Mouse (Mus musculus) embryo, embryonic 10.5 days (tissue): ENCODE results near the gene Tmprss3.

Experiments used
- DNase-seq: peaks from one replicate; pipeline ENCODE4 v3.0.0-alpha.2; 2015; ENCODE audit warnings: low spot score

Tmprss3 gene

DNA sequence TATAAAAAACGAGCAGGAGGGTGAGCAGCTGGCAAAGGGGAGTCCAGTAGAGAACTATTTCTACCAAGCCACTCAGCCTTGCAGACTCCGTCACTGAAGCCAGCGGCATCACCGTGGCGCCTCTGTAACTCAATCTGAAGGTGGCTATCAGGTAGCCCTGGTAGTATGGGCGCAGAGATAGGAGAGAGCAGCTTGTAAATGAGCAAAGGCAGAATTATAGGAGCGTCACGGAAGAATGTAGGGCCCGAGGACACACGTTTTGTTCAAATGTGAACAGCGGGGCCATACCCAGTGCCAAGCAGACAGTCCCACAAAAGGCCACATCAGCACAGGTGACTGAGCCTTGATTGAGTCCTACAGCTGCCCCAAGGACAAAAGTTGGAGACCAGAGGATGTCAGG, at the start of gene Tmprss3:
Tmprss3 (minus strand) TSS at position 101 of the 400 bp plus-strand sequence.
- no peak for DNase-seq

DNA sequence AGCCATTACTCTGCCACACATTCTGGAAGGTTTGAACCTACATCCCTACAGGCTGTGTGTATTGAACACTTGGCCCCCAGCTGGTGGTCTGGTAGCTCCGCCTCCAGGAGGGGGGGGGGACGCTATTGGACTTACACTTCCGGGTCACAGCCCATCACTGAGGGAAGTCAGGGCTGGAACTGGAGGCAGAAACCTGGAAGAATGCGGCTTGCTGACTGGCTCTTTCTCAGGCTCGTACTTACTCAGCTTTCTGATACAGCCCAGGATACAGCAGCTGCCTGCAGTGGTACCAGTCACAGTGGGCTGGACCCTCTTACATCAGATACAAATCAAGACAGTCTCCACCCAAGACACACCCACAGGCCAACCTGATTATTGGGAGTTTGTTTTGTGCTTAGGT, 48.4 kb upstream of the Tmprss3 start:
- DNase-seq = no peak

DNA sequence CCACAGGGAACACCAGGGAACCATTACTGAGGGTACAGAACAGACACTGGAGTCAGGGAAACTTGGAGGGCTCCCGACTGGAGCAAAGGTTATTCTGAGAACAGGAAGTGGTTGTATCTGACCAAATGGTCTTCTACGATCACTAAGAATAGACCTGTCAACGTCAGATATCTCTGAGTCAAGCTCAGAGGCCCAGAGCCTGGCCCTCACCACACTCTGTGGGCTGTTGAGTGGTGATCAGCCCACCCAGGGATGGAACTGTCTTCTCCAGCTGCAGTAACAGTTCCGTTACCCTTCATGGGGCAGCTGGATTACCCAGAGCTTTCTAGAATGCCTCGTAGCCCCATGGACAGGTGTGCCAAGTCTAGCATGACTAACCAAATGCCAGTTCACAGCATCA, 46.5 kb upstream of the Tmprss3 start:
- no peak for DNase-seq

GRCm38 (mm10) chr17:31242764-31243163, 44.0 kb upstream of the Tmprss3 start:
- no peak for DNase-seq

DNA sequence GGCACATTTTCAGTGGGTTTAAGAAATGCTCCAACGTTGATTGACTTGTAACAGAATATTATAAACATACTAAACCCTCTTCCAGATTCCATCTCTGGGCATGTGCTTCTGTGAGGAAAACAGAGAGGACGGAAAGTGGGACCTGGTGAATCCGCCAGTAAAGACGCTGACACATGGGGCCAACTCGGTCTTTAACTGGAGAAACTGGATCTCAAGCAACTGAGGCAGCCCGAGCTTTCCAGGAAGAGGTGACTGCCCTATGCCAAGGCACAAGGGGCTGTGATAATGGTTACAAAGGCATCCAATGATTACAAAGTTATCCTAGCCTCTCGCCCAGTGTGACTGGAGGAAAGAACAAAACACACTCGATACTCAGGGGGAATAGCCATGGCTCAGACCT, 42.4 kb upstream of the Tmprss3 start:
- DNase-seq = no peak

- DNase-seq = no peak
Measured at GRCm38 (mm10) chr17:31238234-31239020, 39.6 kb upstream of the Tmprss3 start.

DNA sequence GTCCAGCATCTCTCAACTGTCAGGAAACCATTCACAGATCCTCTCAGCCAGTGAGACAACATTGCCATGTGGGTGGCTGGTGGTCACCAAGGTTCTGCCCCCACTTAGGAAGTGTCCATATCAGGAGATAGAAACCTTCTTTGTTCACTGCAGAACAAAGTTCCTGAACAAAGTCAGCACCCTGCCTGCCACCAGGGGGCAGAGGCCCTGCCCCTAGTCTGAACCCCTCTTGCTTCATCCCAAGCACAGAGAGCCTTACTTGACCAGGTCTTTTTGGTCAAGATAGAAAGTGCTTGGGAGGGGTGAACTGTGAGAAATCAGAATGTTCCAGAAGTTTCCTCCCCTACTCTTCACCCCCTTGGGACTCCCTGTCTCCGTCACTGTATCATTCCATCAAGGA, 37.1 kb upstream of the Tmprss3 start:
- no peak for DNase-seq

DNA sequence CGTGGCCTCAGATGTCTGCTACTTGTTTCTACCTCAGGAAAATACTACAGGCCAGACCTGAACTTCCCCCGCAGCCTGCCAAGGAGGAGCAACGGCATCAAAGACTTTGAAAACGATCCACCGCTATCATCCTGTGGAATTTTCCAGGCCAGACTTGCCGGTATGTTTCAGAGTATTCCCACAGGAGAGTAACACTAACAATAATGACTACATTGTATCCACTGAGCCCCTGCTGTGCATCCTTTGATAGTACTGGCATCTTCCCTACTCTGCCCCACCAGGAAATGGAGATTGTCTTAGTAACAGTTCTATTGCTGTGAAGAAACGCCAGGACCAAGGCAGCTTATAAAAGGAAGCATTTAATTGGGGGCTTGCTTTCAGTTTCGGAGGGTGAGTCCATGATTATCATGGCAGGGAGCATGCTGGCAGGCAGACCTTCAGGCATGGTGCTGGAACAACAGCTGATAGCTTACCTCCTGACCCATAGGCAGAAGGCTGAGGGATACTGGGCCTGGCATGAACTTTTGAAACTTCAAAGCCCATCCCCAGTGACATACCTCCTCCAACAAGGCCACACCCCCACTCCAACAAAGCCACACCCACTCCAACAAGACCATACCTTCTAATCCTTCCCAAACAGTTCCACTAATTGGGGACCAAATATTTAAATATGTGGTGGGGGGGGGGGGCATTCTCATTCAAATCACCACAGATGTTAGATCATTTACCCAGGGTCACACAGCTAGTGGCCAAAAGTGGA, 33.7 kb upstream of the Tmprss3 start:
- DNase-seq = no peak

GRCm38 (mm10) chr17:31231780-31232179, 33.0 kb upstream of the Tmprss3 start:
- no peak for DNase-seq

DNA sequence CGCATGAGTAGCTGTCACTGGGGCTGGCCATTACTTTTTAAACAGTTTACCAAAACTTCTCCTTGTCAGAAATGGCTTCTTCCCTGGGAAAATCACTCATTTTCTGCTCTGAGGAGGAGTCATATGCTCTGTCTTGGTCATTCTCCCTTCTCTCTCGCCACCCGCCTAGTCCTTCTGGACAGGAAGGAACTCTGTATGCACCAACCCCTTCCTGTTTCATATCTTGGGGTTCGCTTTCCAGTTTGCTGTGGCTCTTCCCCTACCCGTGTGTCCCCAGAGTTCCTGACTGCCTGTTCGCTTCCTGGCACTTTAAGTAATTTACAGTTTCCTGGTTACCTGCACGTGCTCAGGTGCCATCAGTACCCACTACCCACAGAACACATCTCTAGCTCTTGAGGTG, 28.2 kb upstream of the Tmprss3 start:
- no peak for DNase-seq

GRCm38 (mm10) chr17:31226368-31226767, 27.6 kb upstream of the Tmprss3 start:
- DNase-seq = no peak

DNA sequence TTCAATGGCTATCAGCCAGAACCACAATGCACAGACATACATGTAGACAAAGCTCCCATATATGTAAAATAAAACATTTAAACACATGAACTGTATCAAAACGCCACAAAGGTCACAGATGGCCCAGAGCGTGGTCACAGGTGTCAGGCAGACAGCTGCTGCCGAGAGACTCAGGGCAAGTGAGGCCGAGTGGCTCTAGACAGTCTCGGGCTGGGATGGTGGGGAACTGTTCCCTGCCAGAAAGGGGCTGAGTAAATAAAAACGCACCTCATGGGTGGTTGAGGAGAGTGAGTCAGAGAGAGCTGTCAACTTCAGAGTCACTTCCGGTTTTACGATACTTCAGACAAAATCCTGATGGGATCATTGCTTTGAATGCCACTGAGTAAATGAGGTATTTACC, 25.8 kb upstream of the Tmprss3 start:
- no peak for DNase-seq

DNA sequence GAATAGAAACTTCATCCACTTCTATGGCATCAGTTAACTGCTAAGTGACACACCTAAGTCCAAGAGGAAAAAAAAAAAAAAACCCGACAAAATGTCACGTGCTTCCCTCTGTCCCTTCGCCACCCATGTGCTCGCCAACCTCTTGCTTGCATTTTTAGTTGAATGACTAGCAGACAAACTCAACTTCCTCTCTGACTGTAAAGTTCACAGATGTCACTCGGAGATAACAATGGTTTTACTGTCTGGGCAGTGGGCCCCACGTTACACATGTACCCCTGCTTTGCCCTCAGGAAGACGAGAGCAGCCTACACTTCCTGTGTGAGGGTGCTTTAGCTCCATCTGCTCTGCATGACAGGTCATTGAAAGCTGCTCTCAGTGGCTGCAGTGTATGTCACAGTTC, 25.1 kb upstream of the Tmprss3 start:
- DNase-seq = peak; percentile 13

- no peak for DNase-seq
Measured at GRCm38 (mm10) chr17:31222810-31223310, 24.1 kb upstream of the Tmprss3 start.

GRCm38 (mm10) chr17:31216068-31216955, 17.5 kb upstream of the Tmprss3 start:
- no peak for DNase-seq

DNA sequence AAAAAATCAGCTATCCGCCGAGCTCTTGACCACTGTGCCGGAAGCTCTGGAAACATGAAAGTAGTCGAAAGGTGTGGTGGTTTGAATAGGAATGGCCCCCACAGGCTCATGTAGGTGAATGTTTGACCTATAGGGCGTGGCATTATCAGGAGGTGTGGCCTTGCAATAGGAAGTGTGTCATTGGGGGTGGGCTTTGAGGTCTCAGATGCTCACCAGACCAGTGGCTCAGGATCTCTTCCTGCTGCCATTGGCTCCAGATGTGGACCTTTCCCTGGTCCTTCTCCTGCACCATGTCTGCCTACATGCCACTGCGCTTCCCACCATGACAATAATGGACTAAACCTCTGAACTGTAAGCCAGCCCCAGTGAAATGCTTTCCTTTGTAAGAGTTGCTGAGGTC, 13.1 kb upstream of the Tmprss3 start:
- no peak for DNase-seq

GRCm38 (mm10) chr17:31210299-31210698, 11.5 kb upstream of the Tmprss3 start:
- no peak for DNase-seq

GRCm38 (mm10) chr17:31209376-31209930, 10.7 kb upstream of the Tmprss3 start:
- no peak for DNase-seq

DNA sequence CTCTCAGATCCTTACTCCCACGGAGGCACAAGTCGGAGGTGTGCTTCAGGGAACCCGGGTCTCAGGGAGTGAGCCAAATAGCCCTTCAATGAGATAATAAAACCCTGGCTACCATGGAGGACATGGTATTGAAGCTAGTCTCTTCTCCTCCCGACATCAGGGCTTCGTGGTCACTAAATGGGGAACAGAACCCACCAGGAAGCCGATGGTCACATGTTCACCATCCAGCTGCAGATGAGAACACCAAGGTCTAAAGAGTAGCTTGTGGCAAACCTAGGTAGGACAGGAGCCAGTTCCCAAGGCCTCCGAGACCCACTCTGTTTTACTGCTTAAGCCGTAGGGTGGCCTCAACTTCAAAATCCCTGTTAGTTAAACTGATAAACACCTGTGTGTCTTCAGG, 9.9 kb upstream of the Tmprss3 start:
- no peak for DNase-seq

DNA sequence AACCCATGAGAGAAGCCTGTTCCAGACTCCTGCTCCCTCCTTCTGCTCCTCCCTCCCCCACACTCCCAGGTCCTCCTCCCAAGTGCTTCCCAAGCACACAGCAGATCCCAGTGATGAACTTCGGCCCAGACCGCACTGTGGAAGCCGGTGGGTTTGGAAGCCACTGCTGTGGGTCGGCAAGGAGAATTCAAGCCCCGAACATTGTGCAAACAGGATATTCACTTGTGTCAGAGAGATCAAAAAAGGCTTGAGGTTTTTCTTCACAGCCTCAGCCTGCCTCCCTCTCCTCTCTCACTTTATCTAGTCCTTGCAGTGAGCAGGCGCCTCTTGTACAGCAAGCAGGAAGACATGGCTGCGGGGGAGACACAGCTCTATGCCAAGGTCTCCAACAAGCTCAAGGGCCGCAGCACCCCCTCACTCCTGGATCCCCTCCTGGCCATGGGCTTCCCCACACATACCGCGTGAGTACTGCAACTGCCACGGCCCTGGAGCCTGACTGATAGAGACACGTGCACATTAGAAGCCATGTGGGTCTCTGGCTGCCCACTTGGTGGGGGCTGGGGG, 9.1 kb upstream of the Tmprss3 start, which contains the start of gene Ubash3a:
Ubash3a (plus strand) TSS at position 103 of the 564 bp plus-strand sequence.
- no peak for DNase-seq

- no peak for DNase-seq
Measured at GRCm38 (mm10) chr17:31196283-31196682, 2.5 kb downstream of the Tmprss3 start.
